Mouse (Mus musculus) heart, adult 9 months (tissue): ENCODE data around the gene Zfp444.
A peak's percentile ranks its signal among the peaks of the same experiment; 100 is the strongest.

Source experiments
- DNase-seq, 2 experiments: peaks; one replicate each; pipeline ENCODE4 v3.0.0; 2022; ENCODE audit warnings: low spot score in 2 of 2

Gene Zfp444

GRCm38 (mm10) chr7:6172006-6172649 lies at the start of gene Zfp444:
TSS of gene Zfp444 (plus strand) at chr7:6172226.
- DNase-seq: peak; percentile 97

- peak; percentile 57 to 79 for DNase-seq
These were observed 45.2 kb upstream of the Zfp444 start for GRCm38 (mm10) chr7:6126690-6127448.

GRCm38 (mm10) chr7:6130346-6130745 lies 41.7 kb upstream of the Zfp444 start:
- DNase-seq: no peak

GRCm38 (mm10) chr7:6132646-6133045 lies 39.4 kb upstream of the Zfp444 start:
- DNase-seq: no peak

GRCm38 (mm10) chr7:6136497-6136896 lies 35.5 kb upstream of the Zfp444 start:
- DNase-seq: no peak

- DNase-seq: no peak
These were observed 32.7 kb upstream of the Zfp444 start for GRCm38 (mm10) chr7:6139295-6139694.

GRCm38 (mm10) chr7:6143991-6144531 lies 28.0 kb upstream of the Zfp444 start:
- no peak for DNase-seq

GRCm38 (mm10) chr7:6145423-6146188 lies 26.4 kb upstream of the Zfp444 start:
- DNase-seq: no peak

GRCm38 (mm10) chr7:6146194-6146981 lies 25.6 kb upstream of the Zfp444 start:
- DNase-seq: no peak

GRCm38 (mm10) chr7:6146982-6147325 lies 25.1 kb upstream of the Zfp444 start:
- DNase-seq: no peak

- DNase-seq: no peak
These were observed 24.3 kb upstream of the Zfp444 start for GRCm38 (mm10) chr7:6147688-6148087.

- no peak for DNase-seq
These were observed 20.8 kb upstream of the Zfp444 start for GRCm38 (mm10) chr7:6151266-6151665.

- no peak for DNase-seq
These were observed 20.0 kb upstream of the Zfp444 start for GRCm38 (mm10) chr7:6152036-6152435.

GRCm38 (mm10) chr7:6153131-6153530 lies 18.9 kb upstream of the Zfp444 start:
- no peak for DNase-seq

- no peak for DNase-seq
These were observed 17.9 kb upstream of the Zfp444 start for GRCm38 (mm10) chr7:6154164-6154563.

GRCm38 (mm10) chr7:6155031-6155872 lies 16.8 kb upstream of the Zfp444 start:
- peak; percentile 86 for DNase-seq

GRCm38 (mm10) chr7:6155901-6156411 lies 16.1 kb upstream of the Zfp444 start, which contains the start of gene Zfp787:
TSS of gene Zfp787 (minus strand) at chr7:6155997.
- peak; percentile 97 to 98 for DNase-seq

- DNase-seq: no peak
These were observed 15.0 kb upstream of the Zfp444 start for GRCm38 (mm10) chr7:6156901-6157472.

GRCm38 (mm10) chr7:6157479-6157878 lies 14.5 kb upstream of the Zfp444 start:
- DNase-seq: no peak

- DNase-seq: no peak
These were observed 12.4 kb upstream of the Zfp444 start for GRCm38 (mm10) chr7:6159604-6160003.
